In the genomic region with DNA sequence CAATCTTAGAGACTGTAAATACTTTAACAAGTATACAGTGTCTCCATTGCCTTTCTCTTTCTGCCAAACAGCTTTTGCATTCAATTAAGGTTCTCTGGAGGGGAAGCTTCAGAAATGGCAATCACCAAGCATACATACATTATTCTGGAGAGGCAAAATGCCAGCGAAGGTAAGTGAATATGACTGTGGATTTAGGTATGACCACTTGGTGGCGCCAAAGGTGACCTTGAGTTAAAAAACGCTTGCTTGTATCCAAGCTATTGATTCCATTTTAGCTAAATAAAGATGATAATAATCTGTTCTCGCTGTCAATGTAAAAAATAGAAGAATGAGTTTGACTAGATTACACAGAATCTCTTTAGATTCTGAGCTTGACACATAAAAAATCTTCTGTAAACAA, we compare ENCODE assay signal across 10 mouse cellular contexts.
DNase-seq lines count a peak whose midpoint lies in the region; ATAC-seq and TF ChIP-seq lines count a peak whose summit lies in the region.
"Had no signal": no experiment of that assay in that cellular context is flagged by ENCODE, and none has a peak within 500 bp of the region (broad histone marks: within the 10 kb centered on the region; RNA-seq: fewer than 3 reads in every experiment).

No protein-coding gene starts in this region.

- CTCF ChIA-PET in Patski (lab: Charles Lee), result interaction anchor here (0.6 to 2.5 kb wide), 10 partner anchors 84 to 453 kb away, joined by 3 to 44 read pairs (median 4); no protein-coding TSS in a partner anchor

- in situ Hi-C loops in Patski (cut with MboI; ENCODE audit: low pct_unique_long_range_greater_than_20kb), result no loop called here

- H3K9ac ChIP-seq in kidney, embryonic 16.5 days (replicated peaks; ENCODE audit: low read length), result no peak overlapping the region
- H3K9ac ChIP-seq in liver, embryonic 14.5 days (replicated peaks), result no peak overlapping the region
- no peak overlapping the region for H3K9ac ChIP-seq in stomach, postnatal 0 days (ENCODE audit: low read length)
- H3K9ac ChIP-seq: embryonic facial prominence, embryonic 15.5 days; lung, embryonic 15.5 days had no signal

- no peaks in the 10 kb centered on the region for H3K9me3 ChIP-seq in kidney, embryonic 16.5 days (ENCODE audit: low read length)
- H3K9me3 ChIP-seq in liver, embryonic 14.5 days (ENCODE audit: control insufficient read depth, low read length), result no peaks in the 10 kb centered on the region
- H3K9me3 ChIP-seq in stomach, postnatal 0 days (ENCODE audit: control insufficient read depth, low read length), result no peaks in the 10 kb centered on the region
- H3K9me3 ChIP-seq: embryonic facial prominence, embryonic 15.5 days; lung, embryonic 15.5 days had no signal

- TF ChIP-seq CTCF in Patski (IDR thresholded peaks at IDR 0.05), result peak; percentile 71
- peak; percentile 31; the same call in 1 of the 2 replicates for TF ChIP-seq CTCF in cortical plate, adult 2 months (IDR thresholded peaks at IDR 0.05; ENCODE audit: extremely low read depth, insufficient read depth, low read length)
- peak; percentile 37; the same call in 1 of the 2 replicates for TF ChIP-seq CTCF in liver, embryonic 14.5 days (IDR thresholded peaks at IDR 0.05; ENCODE audit: low read depth)
- TF ChIP-seq CTCF in stomach, postnatal 0 days (IDR thresholded peaks at IDR 0.05; ENCODE audit: low read depth), result peak; percentile 76

- no peaks in the 10 kb centered on the region for H3K4me1 ChIP-seq in kidney, embryonic 16.5 days (ENCODE audit: insufficient read depth, low read length)
- H3K4me1 ChIP-seq in cortical plate, adult 2 months (ENCODE audit: control insufficient read depth, insufficient read depth, low read length), result no peaks in the 10 kb centered on the region; the same call in 1 of the 2 replicates
- no peaks in the 10 kb centered on the region for H3K4me1 ChIP-seq in liver, embryonic 14.5 days (replicated peaks; ENCODE audit: control insufficient read depth in 2 of 2, insufficient read depth in 2 of 2, low read length in 1 of 2)
- H3K4me1 ChIP-seq in stomach, postnatal 0 days (replicated peaks; ENCODE audit: control insufficient read depth, insufficient read depth), result no peaks in the 10 kb centered on the region
- H3K4me1 ChIP-seq: embryonic facial prominence, embryonic 15.5 days; lung, embryonic 15.5 days had no signal

- no peak for TF ChIP-seq EP300 in liver, embryonic 14.5 days (IDR thresholded peaks at IDR 0.05; ENCODE audit: low read depth)
- no peak for TF ChIP-seq EP300 in stomach, postnatal 0 days (optimal IDR thresholded peaks at IDR 0.05)

- DNase-seq in kidney, adult 18-20 months, result peak; percentile 40
- DNase-seq in Patski (ENCODE audit: low read depth, low spot score), result no peak
- peak; percentile 28 to 63 for DNase-seq in kidney, adult 8-10 months
- no peak for DNase-seq in liver, embryonic 14.5 days (ENCODE audit: low read depth in 3 of 3, low spot score in 3 of 3)
- DNase-seq in stomach, postnatal 0 days (ENCODE audit: low spot score), result peak; percentile 29

- H3K27me3 ChIP-seq in kidney, embryonic 16.5 days (ENCODE audit: insufficient read depth, low read length), result no peaks in the 10 kb centered on the region
- no peaks in the 10 kb centered on the region for H3K27me3 ChIP-seq in Patski
- H3K27me3 ChIP-seq in liver, embryonic 14.5 days (ENCODE audit: control insufficient read depth, insufficient read depth, low read length), result no peaks in the 10 kb centered on the region
- H3K27me3 ChIP-seq in stomach, postnatal 0 days (ENCODE audit: control insufficient read depth, insufficient read depth, low read length), result no peaks in the 10 kb centered on the region
- H3K27me3 ChIP-seq: embryonic facial prominence, embryonic 15.5 days; lung, embryonic 15.5 days had no signal

- H3K27ac ChIP-seq in kidney, embryonic 16.5 days (ENCODE audit: low read length), result no peak overlapping the region
- no peak overlapping the region for H3K27ac ChIP-seq in cortical plate, adult 2 months (ENCODE audit: insufficient read depth, low read length)
- H3K27ac ChIP-seq in liver, embryonic 14.5 days, result no peak overlapping the region
- H3K27ac ChIP-seq in stomach, postnatal 0 days (replicated peaks), result no peak overlapping the region
- H3K27ac ChIP-seq: embryonic facial prominence, embryonic 15.5 days; lung, embryonic 15.5 days had no signal

- TF ChIP-seq POLR2A in cortical plate, adult 2 months (IDR thresholded peaks at IDR 0.05; ENCODE audit: extremely low read depth, insufficient read depth, low read length), result no peak

- POLR2A ChIA-PET in Patski (lab: Charles Lee), result no interaction called here

- no peak for ATAC-seq in kidney, embryonic 16.5 days (ENCODE audit: low FRiP score, low TSS enrichment)
- no peak for ATAC-seq in Patski
- no peak for ATAC-seq in liver, embryonic 14.5 days (ENCODE audit: insufficient read depth)
- no peak for ATAC-seq in stomach, postnatal 0 days (ENCODE audit: low FRiP score, low TSS enrichment)
- no peak for ATAC-seq in monocyte, adult 5-6 weeks (replicated peaks; ENCODE audit: insufficient number of reproducible peaks, low FRiP score, low TSS enrichment, poor library complexity, severe bottlenecking)

- H3K36me3 ChIP-seq in kidney, embryonic 16.5 days (ENCODE audit: insufficient read depth, low read length), result no peaks in the 10 kb centered on the region
- no peaks in the 10 kb centered on the region for H3K36me3 ChIP-seq in liver, embryonic 14.5 days (replicated peaks; ENCODE audit: control insufficient read depth, insufficient read depth, low read depth)
- no peaks in the 10 kb centered on the region for H3K36me3 ChIP-seq in stomach, postnatal 0 days (ENCODE audit: control insufficient read depth, insufficient read depth, low read length)
- H3K36me3 ChIP-seq: embryonic facial prominence, embryonic 15.5 days; lung, embryonic 15.5 days had no signal

- WGBS in kidney, embryonic 16.5 days, result 3% methylated on average over 4 of the region's 4 CpGs
- WGBS in liver, embryonic 14.5 days (ENCODE audit: insufficient replicate concordance), result 9% methylated on average over 4 of the region's 4 CpGs
- 6% methylated on average over 4 of the region's 4 CpGs for WGBS in stomach, postnatal 0 days

- H3K4me2 ChIP-seq in kidney, embryonic 16.5 days (replicated peaks; ENCODE audit: low read depth, low read length), result no peak overlapping the region
- no peak overlapping the region for H3K4me2 ChIP-seq in liver, embryonic 14.5 days (ENCODE audit: low read depth)
- no peak overlapping the region for H3K4me2 ChIP-seq in stomach, postnatal 0 days (replicated peaks; ENCODE audit: low read depth)
- H3K4me2 ChIP-seq: embryonic facial prominence, embryonic 15.5 days; lung, embryonic 15.5 days had no signal

- no peak overlapping the region for H3K4me3 ChIP-seq in kidney, embryonic 16.5 days (ENCODE audit: low read length)
- H3K4me3 ChIP-seq in cortical plate, adult 2 months (ENCODE audit: insufficient read depth, low read length), result no peak overlapping the region
- no peak overlapping the region for H3K4me3 ChIP-seq in liver, embryonic 14.5 days (ENCODE audit: insufficient read depth in 1 of 2, low read depth in 2 of 2, low read length in 2 of 2)
- H3K4me3 ChIP-seq in stomach, postnatal 0 days (ENCODE audit: low read depth, low read length), result no peak overlapping the region
- H3K4me3 ChIP-seq: embryonic facial prominence, embryonic 15.5 days; lung, embryonic 15.5 days had no signal

Comparison
In these comparisons a context has a peak if more than half of its experiments do, and no peak if none do; other contexts are left out.
1. DNase-seq: peak in kidney, adult 18-20 months (single experiment), kidney, adult 8-10 months (2 of 2) and stomach, postnatal 0 days (single experiment); none in Patski (single experiment) and liver, embryonic 14.5 days (0 of 3).
2. Peak in every context shown above with its lines, with median percentiles within 50 percentile points of each other: CTCF ChIP-seq.